Mouse (Mus musculus): Measurements from ENCODE around the gene Rad9b. TPM values are rescaled to one million over a fixed set of nuclear protein-coding genes. Genes with fewer than 3 reads are reported as not detected.

Rad9b gene
- total and polyA plus RNA-seq, 3 experiments: 9.0 to 10.4 (median 10.3) TPM

- TF ChIP-seq RAD21 (IDR thresholded peaks at IDR 0.05; ENCODE audit: low read depth, low read length): peak; percentile 61
- no peak for TF ChIP-seq MAZ (IDR thresholded peaks at IDR 0.05; ENCODE audit: low read depth, low read length)
- peak; percentile 39; the same call in 1 of the 2 replicates for TF ChIP-seq MAX (IDR thresholded peaks at IDR 0.05; ENCODE audit: low read length)
- TF ChIP-seq TBP (conservative IDR thresholded peaks at IDR 0.05; ENCODE audit: low read depth, low read length): no peak
- no peak for TF ChIP-seq UBTF (IDR thresholded peaks at IDR 0.05; ENCODE audit: low read depth, low read length)
- no peak; the same call in 1 of the 2 replicates for TF ChIP-seq ZNF384 (IDR thresholded peaks at IDR 0.05; ENCODE audit: low read depth, low read length)
- no peak for TF ChIP-seq ZMIZ1 (IDR thresholded peaks at IDR 0.05; ENCODE audit: low read depth, low read length)
- peak; percentile 48; the same call in 1 of the 2 replicates for TF ChIP-seq NRF1 (IDR thresholded peaks at IDR 0.05; ENCODE audit: low read depth, low read length)
Measured at GRCm38 (mm10) chr5:122318100-122318499, 35.9 kb downstream of the Rad9b start (continued).

- in situ Hi-C loops (cut with MboI; ENCODE audit: low pct_ligation_motif_present, low pct_unique_long_range_greater_than_20kb, low sequenced_read_pairs) (loop anchor here (5.0 kb wide), 1 partner anchor 45 kb away; no protein-coding TSS in a partner anchor), dilution Hi-C loops (cut with MboI; ENCODE audit: extremely low pct_ligation_motif_present, extremely low pct_unique_long_range_greater_than_20kb, low sequenced_read_pairs) (no loop called here)
- H3K4me1 ChIP-seq (ENCODE audit: control insufficient read depth in 1 of 2, insufficient read depth in 2 of 2): peaks cover 16 to 59% of the 10 kb centered on the region in 2 experiments
- no peaks in the 10 kb centered on the region for H3K27me3 ChIP-seq (replicated peaks)
- H3K9ac ChIP-seq (ENCODE audit: insufficient read depth, low read depth): no peak overlapping the region
- H3K27ac ChIP-seq (ENCODE audit: insufficient read depth, low read depth): no peak overlapping the region
- H3K4me2 ChIP-seq (ENCODE audit: insufficient read depth, low read depth, poor library complexity, severe bottlenecking): no peak overlapping the region; the same call in 1 of the 2 replicates
- H3K36me3 ChIP-seq (replicated peaks in 1 of 2; ENCODE audit: control insufficient read depth in 1 of 2, insufficient read depth in 1 of 2, low read length in 1 of 2): peaks cover 53 to 87% of the 10 kb centered on the region in 2 experiments
- H3K79me2 ChIP-seq (replicated peaks; ENCODE audit: control insufficient read depth, extremely low read depth, insufficient read depth, poor library complexity, severe bottlenecking): no peaks in the 10 kb centered on the region; the same call in 1 of the 2 replicates
- no peak overlapping the region for H3K4me3 ChIP-seq (replicated peaks in 1 of 3; ENCODE audit: low read depth in 2 of 3, low read length in 2 of 3, poor library complexity in 1 of 3)
- DNase-seq (ENCODE audit: extremely low read depth): no peak
- TF ChIP-seq MAFK (IDR thresholded peaks at IDR 0.05; ENCODE audit: insufficient replicate concordance, low read length) (no peak), E2F4 (IDR thresholded peaks at IDR 0.05; ENCODE audit: insufficient replicate concordance, low read depth, low read length) (no peak), GABPA (IDR thresholded peaks at IDR 0.05; ENCODE audit: insufficient replicate concordance, low read depth, low read length) (no peak)
- no peaks in the 10 kb centered on the region for H3K9me3 ChIP-seq (replicated peaks; ENCODE audit: low read length)
Measured at GRCm38 (mm10) chr5:122317329-122318045, 36.5 kb downstream of the Rad9b start.

GRCm38 (mm10) chr5:122314966-122315667, 38.9 kb downstream of the Rad9b start:
- H3K79me2 ChIP-seq (replicated peaks; ENCODE audit: control insufficient read depth, extremely low read depth, insufficient read depth, poor library complexity, severe bottlenecking): no peaks in the 10 kb centered on the region; the same call in 1 of the 2 replicates
- peaks cover 16 to 82% of the 10 kb centered on the region in 2 experiments for H3K4me1 ChIP-seq (ENCODE audit: control insufficient read depth in 1 of 2, insufficient read depth in 2 of 2)
- dilution Hi-C loops (cut with MboI; ENCODE audit: extremely low pct_ligation_motif_present, extremely low pct_unique_long_range_greater_than_20kb, low sequenced_read_pairs) (no loop called here), in situ Hi-C loops (cut with MboI; ENCODE audit: low pct_ligation_motif_present, low pct_unique_long_range_greater_than_20kb, low sequenced_read_pairs) (loop anchor here (5.0 kb wide), 1 partner anchor 43 kb away; no protein-coding TSS in a partner anchor)
- peak overlapping the region; percentile 7; the same call in 1 of the 2 replicates for H3K27ac ChIP-seq (ENCODE audit: insufficient read depth, low read depth)
- DNase-seq (ENCODE audit: extremely low read depth): peak; percentile 57
- H3K4me3 ChIP-seq (replicated peaks in 1 of 3; ENCODE audit: low read depth in 2 of 3, low read length in 2 of 3, poor library complexity in 1 of 3): no peak overlapping the region
- H3K9ac ChIP-seq (ENCODE audit: insufficient read depth, low read depth): no peak overlapping the region
- no peaks in the 10 kb centered on the region for H3K9me3 ChIP-seq (replicated peaks; ENCODE audit: low read length)
- H3K4me2 ChIP-seq (ENCODE audit: insufficient read depth, low read depth, poor library complexity, severe bottlenecking): no peak overlapping the region
- peaks cover 34 to 78% of the 10 kb centered on the region in 2 experiments for H3K36me3 ChIP-seq (replicated peaks in 1 of 2; ENCODE audit: control insufficient read depth in 1 of 2, insufficient read depth in 1 of 2, low read length in 1 of 2)
- H3K27me3 ChIP-seq (replicated peaks): no peaks in the 10 kb centered on the region
- TF ChIP-seq E2F4 (IDR thresholded peaks at IDR 0.05; ENCODE audit: insufficient replicate concordance, low read depth, low read length) (no peak), MXI1 (IDR thresholded peaks at IDR 0.05; ENCODE audit: low read depth, low read length) (peak; percentile 63), USF1 (IDR thresholded peaks at IDR 0.05; ENCODE audit: low read depth, low read length) (peak; percentile 31), SMC3 (IDR thresholded peaks at IDR 0.05; ENCODE audit: low read depth, low read length) (no peak), CTCF (conservative IDR thresholded peaks at IDR 0.05 in 1 of 2, IDR thresholded peaks at IDR 0.05 in 1 of 2; ENCODE audit: low read depth in 2 of 2, low read length in 2 of 2) (no peak; a peak in 1 of 4 replicates), PAX5 (IDR thresholded peaks at IDR 0.05; ENCODE audit: low read length) (no peak), MEF2A (IDR thresholded peaks at IDR 0.05; ENCODE audit: borderline replicate concordance, low read depth, low read length) (no peak), SIN3A (IDR thresholded peaks at IDR 0.05; ENCODE audit: low read length) (peak; percentile 64), EP300 (IDR thresholded peaks at IDR 0.05; ENCODE audit: low read length) (no peak), RAD21 (IDR thresholded peaks at IDR 0.05; ENCODE audit: low read depth, low read length) (no peak; the same call in none of the 2 replicates), IRF4 (IDR thresholded peaks at IDR 0.05; ENCODE audit: low read depth, low read length) (peak; percentile 41; the same call in 1 of the 2 replicates), BHLHE40 (IDR thresholded peaks at IDR 0.05; ENCODE audit: low read depth, low read length) (peak; percentile 94), UBTF (IDR thresholded peaks at IDR 0.05; ENCODE audit: low read depth, low read length) (no peak), CHD1 (IDR thresholded peaks at IDR 0.05; ENCODE audit: low read depth, low read length) (no peak), TCF12 (IDR thresholded peaks at IDR 0.05; ENCODE audit: low read depth, low read length) (peak; percentile 56; the same call in 1 of the 2 replicates), TBP (conservative IDR thresholded peaks at IDR 0.05; ENCODE audit: low read depth, low read length) (no peak), ELF1 (IDR thresholded peaks at IDR 0.05; ENCODE audit: low read depth, low read length) (no peak), ZMIZ1 (IDR thresholded peaks at IDR 0.05; ENCODE audit: low read depth, low read length) (no peak), RCOR1 (conservative IDR thresholded peaks at IDR 0.05; ENCODE audit: low read depth, low read length) (no peak), MAX (IDR thresholded peaks at IDR 0.05; ENCODE audit: low read length) (peak; percentile 69)
